Mouse (Mus musculus): Measurements from ENCODE around the gene Nbea.

- no peak for TF ChIP-seq CTCF (IDR thresholded peaks at IDR 0.05; ENCODE audit: low read depth)
- TF ChIP-seq EP300 (IDR thresholded peaks at IDR 0.05; ENCODE audit: low read depth): peak; percentile 21; the same call in 1 of the 2 replicates
These were observed 144.0 kb downstream of the Nbea start for GRCm38 (mm10) chr3:56039494-56039893.

All from liver, embryonic 14.5 days (tissue).